In genomic region chr6:139248920-139249547, GRCm38 (mm10) we compare ENCODE assay signal across 8 mouse cellular contexts.
DNase-seq lines count a peak whose midpoint lies in the region; ATAC-seq and TF ChIP-seq lines count a peak whose summit lies in the region.

No protein-coding gene starts in this region.

- TF ChIP-seq POLR2A in heart, adult 2 months (IDR thresholded peaks at IDR 0.05; ENCODE audit: insufficient read depth, low read depth, low read length), result no peak

- no peaks in the 10 kb centered on the region for H3K4me1 ChIP-seq in heart, adult 2 months (ENCODE audit: control insufficient read depth, insufficient read depth, low read length)
- no peaks in the 10 kb centered on the region for H3K4me1 ChIP-seq in forebrain, postnatal 0 days (ENCODE audit: insufficient read depth)
- H3K4me1 ChIP-seq in midbrain, embryonic 14.5 days (ENCODE audit: control insufficient read depth, insufficient read depth, low read length), result no peaks in the 10 kb centered on the region

- no peaks in the 10 kb centered on the region for H3K79me2 ChIP-seq in heart, adult 2 months (replicated peaks; ENCODE audit: control insufficient read depth, insufficient read depth, low read length)

- intact Hi-C loops in heart, adult 2 months (cut with DNase I), result loop anchor here (1.0 to 5.0 kb wide), 2 partner anchors 772 to 1077 kb away; no protein-coding TSS in a partner anchor
- intact Hi-C loops in heart, postnatal 25 days (cut with DNase I), result loop anchor here (5.0 kb wide), 1 partner anchor 772 kb away; no protein-coding TSS in a partner anchor
- intact Hi-C loops in left cerebral cortex, postnatal 10 days (cut with DNase I), result loop anchor here (5.0 to 10.0 kb wide), 2 partner anchors 824 to 1077 kb away; no protein-coding TSS in a partner anchor

- H3K4me3 ChIP-seq in heart, adult 2 months, result peak overlapping the region; percentile 24; the same call in 1 of the 2 replicates
- H3K4me3 ChIP-seq in forebrain, postnatal 0 days (ENCODE audit: low read depth, low read length), result no peak overlapping the region
- H3K4me3 ChIP-seq in midbrain, embryonic 14.5 days (replicated peaks; ENCODE audit: low read depth, low read length), result no peak overlapping the region

- H3K4me2 ChIP-seq in forebrain, postnatal 0 days (ENCODE audit: low read depth), result no peak overlapping the region
- no peak overlapping the region for H3K4me2 ChIP-seq in midbrain, embryonic 14.5 days (ENCODE audit: low read length)

- DNase-seq in heart, adult 2 months, result peak; percentile 12 to 37
- DNase-seq in heart, postnatal 25 days (ENCODE audit: low spot score), result no peak
- peak; percentile 4 for DNase-seq in c-Kit-positive CD71-positive TER-119-positive erythroid progenitor cells, embryonic 14.5 days (ENCODE audit: low spot score)
- peak; percentile 89 for DNase-seq in forebrain, postnatal 0 days
- DNase-seq in induced T-regulatory cell, adult 2 months (ENCODE audit: low read depth), result peak; percentile 4
- peak; percentile 62 to 76 for DNase-seq in left cerebral cortex, postnatal 10 days (ENCODE audit: extremely low spot score in 1 of 2, low spot score in 2 of 2)
- DNase-seq in midbrain, embryonic 14.5 days, result peak; percentile 90
- peak; percentile 39 for DNase-seq in telencephalon, adult 2 months (ENCODE audit: low read depth, low spot score)

- ATAC-seq in forebrain, postnatal 0 days, result peak; percentile 91
- peak; percentile 79; the same call in 1 of the 2 replicates for ATAC-seq in midbrain, embryonic 14.5 days (ENCODE audit: low FRiP score, low TSS enrichment)

- TF ChIP-seq EP300 in heart, adult 2 months (IDR thresholded peaks at IDR 0.05; ENCODE audit: insufficient read depth, low read depth, low read length), result no peak

- H3K27ac ChIP-seq in heart, adult 2 months, result no peak overlapping the region
- no peak overlapping the region for H3K27ac ChIP-seq in forebrain, postnatal 0 days (ENCODE audit: low read depth, low read length)
- H3K27ac ChIP-seq in midbrain, embryonic 14.5 days (replicated peaks; ENCODE audit: low read depth, low read length), result no peak overlapping the region

- H3K27me3 ChIP-seq in heart, adult 2 months (ENCODE audit: control insufficient read depth, insufficient read depth, low read length), result no peaks in the 10 kb centered on the region
- no peaks in the 10 kb centered on the region for H3K27me3 ChIP-seq in forebrain, postnatal 0 days (ENCODE audit: insufficient read depth, low read length)
- no peaks in the 10 kb centered on the region for H3K27me3 ChIP-seq in midbrain, embryonic 14.5 days (ENCODE audit: control insufficient read depth, insufficient read depth, low read length)

- TF ChIP-seq CTCF in heart, adult 2 months (IDR thresholded peaks at IDR 0.05), result peak; percentile 80
- TF ChIP-seq CTCF in forebrain, postnatal 0 days (IDR thresholded peaks at IDR 0.05; ENCODE audit: low read depth), result peak; percentile 91

- no peak overlapping the region for H3K9ac ChIP-seq in heart, adult 2 months (ENCODE audit: low read depth, low read length)
- no peak overlapping the region for H3K9ac ChIP-seq in forebrain, postnatal 0 days
- H3K9ac ChIP-seq in midbrain, embryonic 14.5 days (replicated peaks; ENCODE audit: low read length), result no peak overlapping the region

- 31% methylated on average over 11 of the region's 11 CpGs for WGBS in heart, adult 2 months
- 31% methylated on average over 11 of the region's 11 CpGs for WGBS in forebrain, postnatal 0 days
- WGBS in midbrain, embryonic 14.5 days, result 35% methylated on average over 11 of the region's 11 CpGs

- no peaks in the 10 kb centered on the region for H3K9me3 ChIP-seq in forebrain, postnatal 0 days (ENCODE audit: low read length)
- no peaks in the 10 kb centered on the region for H3K9me3 ChIP-seq in midbrain, embryonic 14.5 days (ENCODE audit: control insufficient read depth, low read length)

- H3K36me3 ChIP-seq in heart, adult 2 months (ENCODE audit: control insufficient read depth, insufficient read depth, low read length), result no peaks in the 10 kb centered on the region
- no peaks in the 10 kb centered on the region for H3K36me3 ChIP-seq in forebrain, postnatal 0 days (ENCODE audit: insufficient read depth)
- H3K36me3 ChIP-seq in midbrain, embryonic 14.5 days (ENCODE audit: control insufficient read depth, insufficient read depth, low read length), result no peaks in the 10 kb centered on the region
